Mouse (Mus musculus): ENCODE results near the gene Tmem30b. TPM values are rescaled to one million over a fixed set of nuclear protein-coding genes. Genes with fewer than 3 reads are reported as not detected.
"Not testable (repeated sequence)": the region's sequence is repeated elsewhere in the genome, so short reads cannot be mapped to it uniquely, and the experiment has no call there.

Tmem30b gene
- polyA plus RNA-seq, 1 experiment from 2014 or later, result 0.22 TPM

DNA sequence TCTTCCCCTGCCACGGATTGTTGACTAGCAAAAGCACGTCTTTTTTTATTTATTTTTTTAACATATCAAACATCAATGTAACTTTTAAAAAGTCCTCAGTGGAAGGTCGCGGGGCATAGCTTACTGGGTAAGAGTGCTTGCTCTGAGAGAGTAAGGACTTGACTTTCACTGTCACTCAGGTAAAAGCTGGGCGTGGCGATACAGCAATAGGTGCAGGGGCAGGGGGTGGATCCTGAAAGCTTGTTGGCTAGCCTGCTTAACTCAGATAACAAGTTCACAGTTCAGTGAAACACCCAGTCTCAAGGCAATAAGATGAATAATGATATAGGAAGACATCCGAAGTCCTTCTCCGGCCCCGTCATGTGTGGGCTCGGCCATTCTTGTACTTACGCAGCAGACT lies 16.6 kb downstream of the Tmem30b start:
- no peak overlapping the region for H3K9ac ChIP-seq (replicated peaks)
- H3K27ac ChIP-seq (replicated peaks), result no peak overlapping the region
- H3K4me3 ChIP-seq, result no peak overlapping the region
- 88% methylated on average over 11 of the region's 11 CpGs for WGBS
- H3K36me3 ChIP-seq, result no peaks in the 10 kb centered on the region
- ATAC-seq (replicated peaks), result no peak
- H3K9me3 ChIP-seq, result no peaks in the 10 kb centered on the region
- H3K27me3 ChIP-seq, result no peaks in the 10 kb centered on the region
- H3K4me1 ChIP-seq, result 0 out of 2 replicates have a peak, but pooled peaks cover 7% of the 10 kb centered on the region
- no peak overlapping the region for H3K4me2 ChIP-seq (replicated peaks)

GRCm38 (mm10) chr12:73529131-73529530 lies 17.1 kb downstream of the Tmem30b start:
- Histone ChIP-seq H3K36me3 (no peaks in the 10 kb centered on the region), H3K27me3 (no peaks in the 10 kb centered on the region), H3K4me3 (no peak overlapping the region), H3K4me1 (0 out of 2 replicates have a peak, but pooled peaks cover 7% of the 10 kb centered on the region), H3K4me2 (replicated peaks) (no peak overlapping the region), H3K9ac (replicated peaks) (no peak overlapping the region), H3K9me3 (no peaks in the 10 kb centered on the region), H3K27ac (replicated peaks) (no peak overlapping the region)
- WGBS, result 64% methylated on average over 9 of the region's 9 CpGs
- no peak for ATAC-seq (replicated peaks)

GRCm38 (mm10) chr12:73528142-73528541 lies 18.1 kb downstream of the Tmem30b start:
- H3K36me3 ChIP-seq; H3K9me3 ChIP-seq; H3K4me1 ChIP-seq; H3K27ac ChIP-seq (replicated peaks); H3K4me3 ChIP-seq; H3K27me3 ChIP-seq; H3K9ac ChIP-seq (replicated peaks); H3K4me2 ChIP-seq (replicated peaks); ATAC-seq (replicated peaks): not testable (repeated sequence)
- 100% methylated on average over 1 of the region's 1 CpGs for WGBS

DNA sequence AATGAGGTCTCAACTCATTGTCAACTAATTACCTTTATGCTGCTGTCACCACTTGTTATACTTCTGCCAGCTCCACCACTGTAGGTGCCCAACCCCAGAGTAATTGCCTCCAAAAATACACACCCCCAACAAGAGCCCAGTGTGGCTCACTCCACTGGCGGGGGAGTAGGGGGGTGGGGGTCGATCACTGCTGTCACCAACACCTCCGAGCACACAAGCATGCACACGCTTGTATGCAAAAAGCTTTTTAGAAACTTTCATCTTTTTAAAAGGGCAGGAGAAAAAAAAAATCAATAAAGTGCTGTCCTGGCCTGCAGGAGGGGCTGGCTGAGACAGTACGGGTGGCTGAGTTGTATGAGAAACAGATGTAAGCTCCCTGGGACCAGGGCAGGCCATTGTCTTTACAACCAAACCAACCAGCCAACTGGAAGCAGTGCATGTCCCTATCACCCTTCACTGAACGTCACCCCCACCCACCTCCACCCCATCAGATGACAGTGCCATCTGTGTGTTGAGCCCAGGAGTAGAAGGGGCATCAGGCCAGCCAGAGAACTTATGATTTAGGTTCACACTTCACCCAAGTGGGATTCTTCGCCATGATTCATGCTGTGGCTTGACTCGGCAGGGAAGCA lies 20.8 kb downstream of the Tmem30b start:
- no peak overlapping the region for H3K9ac ChIP-seq (replicated peaks)
- no peaks in the 10 kb centered on the region for H3K9me3 ChIP-seq
- H3K4me2 ChIP-seq (replicated peaks), result no peak overlapping the region
- WGBS, result 40% methylated on average over 8 of the region's 8 CpGs
- no peak for ATAC-seq (replicated peaks)
- H3K4me1 ChIP-seq, result 0 out of 2 replicates have a peak, but pooled peaks cover 7% of the 10 kb centered on the region
- no peak overlapping the region for H3K4me3 ChIP-seq
- H3K36me3 ChIP-seq, result no peaks in the 10 kb centered on the region
- H3K27me3 ChIP-seq, result no peaks in the 10 kb centered on the region
- H3K27ac ChIP-seq (replicated peaks), result no peak overlapping the region

DNA sequence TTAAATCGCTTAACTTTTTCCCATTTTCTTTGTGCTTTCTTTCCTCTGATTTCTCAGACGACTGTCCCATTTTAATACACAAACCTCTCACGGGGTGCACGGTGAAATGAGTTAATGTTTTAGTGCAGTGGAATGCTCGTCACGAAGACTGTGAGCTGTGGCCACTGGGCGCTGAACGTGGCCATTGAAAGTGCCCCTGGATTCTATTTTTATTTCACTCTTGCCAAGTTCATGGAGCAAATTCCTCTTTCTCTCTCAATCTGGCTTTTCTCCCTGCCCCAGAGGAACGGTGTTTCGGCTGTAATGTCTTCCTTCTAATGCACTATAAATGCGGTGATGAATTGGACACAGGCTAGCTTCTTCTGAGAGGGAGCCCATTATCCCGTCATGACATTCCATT lies 23.1 kb downstream of the Tmem30b start:
- no peak overlapping the region for H3K4me2 ChIP-seq (replicated peaks)
- no peak overlapping the region for H3K9ac ChIP-seq (replicated peaks)
- no peaks in the 10 kb centered on the region for H3K9me3 ChIP-seq
- 76% methylated on average over 12 of the region's 12 CpGs for WGBS
- ATAC-seq (replicated peaks), result no peak
- H3K4me1 ChIP-seq, result 0 out of 2 replicates have a peak, but pooled peaks cover 7% of the 10 kb centered on the region
- H3K4me3 ChIP-seq, result no peak overlapping the region
- H3K27ac ChIP-seq (replicated peaks), result no peak overlapping the region
- H3K27me3 ChIP-seq, result no peaks in the 10 kb centered on the region
- H3K36me3 ChIP-seq, result no peaks in the 10 kb centered on the region

DNA sequence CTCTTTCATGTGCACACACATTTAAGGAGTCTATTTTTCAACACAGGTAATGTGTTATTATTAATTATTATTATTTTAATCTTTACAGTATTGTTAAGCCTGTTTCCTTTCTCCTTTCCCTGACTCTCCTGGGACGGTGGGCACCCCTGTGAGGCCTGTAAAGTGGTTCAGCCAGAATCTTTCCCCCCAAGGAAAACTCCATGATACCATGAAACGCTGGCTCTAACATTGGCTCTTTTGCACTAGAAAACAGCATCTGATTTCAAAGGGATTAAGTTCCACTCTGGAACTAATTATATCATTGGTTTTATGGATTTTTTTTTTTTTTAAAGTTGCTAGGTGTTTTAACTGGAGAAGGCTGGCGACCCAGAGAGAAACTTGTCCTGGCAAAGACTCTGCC lies 24.2 kb downstream of the Tmem30b start:
- no peak for ATAC-seq (replicated peaks)
- no peaks in the 10 kb centered on the region for H3K36me3 ChIP-seq
- no peaks in the 10 kb centered on the region for H3K9me3 ChIP-seq
- 24% methylated on average over 3 of the region's 3 CpGs for WGBS
- no peaks in the 10 kb centered on the region for H3K27me3 ChIP-seq
- H3K27ac ChIP-seq (replicated peaks), result no peak overlapping the region
- H3K4me1 ChIP-seq, result 0 out of 2 replicates have a peak, but pooled peaks cover 7% of the 10 kb centered on the region
- H3K4me2 ChIP-seq (replicated peaks), result no peak overlapping the region
- H3K4me3 ChIP-seq, result no peak overlapping the region
- H3K9ac ChIP-seq (replicated peaks), result no peak overlapping the region

GRCm38 (mm10) chr12:73521238-73521841 lies 24.9 kb downstream of the Tmem30b start:
- no peak overlapping the region for H3K4me2 ChIP-seq (replicated peaks)
- no peak overlapping the region for H3K4me3 ChIP-seq
- no peak overlapping the region for H3K9ac ChIP-seq (replicated peaks)
- H3K9me3 ChIP-seq, result no peaks in the 10 kb centered on the region
- H3K27ac ChIP-seq (replicated peaks), result no peak overlapping the region
- no peak for ATAC-seq (replicated peaks)
- H3K27me3 ChIP-seq, result no peaks in the 10 kb centered on the region
- H3K4me1 ChIP-seq, result 0 out of 2 replicates have a peak, but pooled peaks cover 7% of the 10 kb centered on the region
- 72% methylated on average over 15 of the region's 15 CpGs for WGBS
- H3K36me3 ChIP-seq, result no peaks in the 10 kb centered on the region

- no peaks in the 10 kb centered on the region for H3K9me3 ChIP-seq
- no peaks in the 10 kb centered on the region for H3K4me1 ChIP-seq
- WGBS, result 64% methylated on average over 12 of the region's 12 CpGs
- no peak for ATAC-seq (replicated peaks)
- no peaks in the 10 kb centered on the region for H3K27me3 ChIP-seq
- no peak overlapping the region for H3K27ac ChIP-seq (replicated peaks)
- H3K9ac ChIP-seq (replicated peaks), result no peak overlapping the region
- no peaks in the 10 kb centered on the region for H3K36me3 ChIP-seq
- H3K4me3 ChIP-seq, result no peak overlapping the region
- H3K4me2 ChIP-seq (replicated peaks), result no peak overlapping the region
These were observed 28.4 kb downstream of the Tmem30b start for GRCm38 (mm10) chr12:73517768-73518167.

GRCm38 (mm10) chr12:73517022-73517709 lies 29.0 kb downstream of the Tmem30b start:
- Histone ChIP-seq H3K4me2 (replicated peaks) (peak overlapping the region; percentile 29), H3K9me3 (no peaks in the 10 kb centered on the region), H3K9ac (replicated peaks) (no peak overlapping the region), H3K36me3 (no peaks in the 10 kb centered on the region), H3K27me3 (no peaks in the 10 kb centered on the region), H3K4me3 (no peak overlapping the region), H3K4me1 (no peaks in the 10 kb centered on the region), H3K27ac (replicated peaks) (no peak overlapping the region)
- ATAC-seq (replicated peaks), result peak; percentile 81
- 30% methylated on average over 15 of the region's 15 CpGs for whole genome bisulfite sequencing

DNA sequence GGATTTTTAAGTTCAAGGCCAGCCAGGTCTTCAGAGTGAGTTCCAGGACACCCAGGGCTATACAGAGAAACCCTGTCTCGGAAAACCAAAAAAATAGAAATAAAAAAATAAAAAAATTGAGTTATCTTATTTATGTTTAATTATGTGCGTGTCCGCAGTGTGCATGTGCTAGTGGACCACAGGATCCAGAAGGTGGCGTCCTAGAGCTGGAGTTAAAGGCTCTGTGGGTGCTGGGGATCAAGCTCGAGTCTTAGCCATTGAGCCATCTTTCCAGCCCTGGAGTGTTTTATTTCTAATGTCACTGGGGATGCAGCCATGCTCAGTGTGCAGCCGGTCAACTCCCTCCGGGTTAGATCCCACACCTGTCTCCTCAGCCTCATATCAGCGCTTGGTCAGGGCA lies 29.7 kb downstream of the Tmem30b start:
- H3K4me2 ChIP-seq (replicated peaks), result no peak overlapping the region
- no peak overlapping the region for H3K9ac ChIP-seq (replicated peaks)
- no peak overlapping the region for H3K4me3 ChIP-seq
- no peak for ATAC-seq (replicated peaks)
- 92% methylated on average over 8 of the region's 8 CpGs for WGBS
- H3K4me1 ChIP-seq, result no peaks in the 10 kb centered on the region
- H3K9me3 ChIP-seq, result no peaks in the 10 kb centered on the region
- H3K27ac ChIP-seq (replicated peaks), result no peak overlapping the region
- no peaks in the 10 kb centered on the region for H3K36me3 ChIP-seq
- H3K27me3 ChIP-seq, result no peaks in the 10 kb centered on the region

DNA sequence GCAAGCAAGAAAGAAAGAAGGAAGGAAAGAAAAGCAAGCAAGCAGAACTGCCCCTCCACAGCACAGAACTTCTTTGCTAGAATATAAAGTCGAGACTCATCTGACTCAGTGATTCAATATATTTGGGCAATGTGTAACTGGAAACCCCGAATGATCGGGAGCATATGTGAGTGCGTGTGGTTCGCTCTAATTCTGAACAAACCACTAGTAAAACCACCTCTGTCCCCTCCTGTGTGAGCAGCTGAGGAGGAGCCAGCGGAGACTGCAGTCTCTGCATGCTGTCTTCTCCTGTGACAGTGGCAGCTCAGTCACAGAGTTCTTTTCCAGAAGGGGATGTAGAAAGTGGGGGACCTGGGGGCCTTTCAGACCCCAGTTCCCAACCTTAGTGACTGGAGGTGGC lies 31.5 kb downstream of the Tmem30b start:
- H3K27ac ChIP-seq (replicated peaks), result no peak overlapping the region
- ATAC-seq (replicated peaks), result no peak

GRCm38 (mm10) chr12:73513958-73514357 lies 32.2 kb downstream of the Tmem30b start:
- no peak overlapping the region for H3K4me3 ChIP-seq
- H3K4me2 ChIP-seq (replicated peaks), result no peak overlapping the region
- H3K27ac ChIP-seq (replicated peaks), result no peak overlapping the region
- no peaks in the 10 kb centered on the region for H3K9me3 ChIP-seq
- ATAC-seq (replicated peaks), result no peak
- H3K4me1 ChIP-seq, result no peaks in the 10 kb centered on the region
- WGBS, result 81% methylated on average over 10 of the region's 10 CpGs
- H3K36me3 ChIP-seq, result no peaks in the 10 kb centered on the region
- H3K9ac ChIP-seq (replicated peaks), result no peak overlapping the region
- no peaks in the 10 kb centered on the region for H3K27me3 ChIP-seq

More for the DNA sequence above, 31.5 kb downstream of the Tmem30b start:
- Histone ChIP-seq H3K4me2 (replicated peaks) (no peak overlapping the region), H3K27me3 (no peaks in the 10 kb centered on the region), H3K9ac (replicated peaks) (no peak overlapping the region), H3K9me3 (no peaks in the 10 kb centered on the region), H3K4me3 (no peak overlapping the region), H3K36me3 (no peaks in the 10 kb centered on the region), H3K4me1 (no peaks in the 10 kb centered on the region)
- 76% methylated on average over 6 of the region's 6 CpGs for WGBS
